Mouse (Mus musculus) adrenal gland, postnatal 0 days (tissue): ENCODE data around the gene C9orf72. TPM values are rescaled to one million over a fixed set of nuclear protein-coding genes. Genes with fewer than 3 reads are reported as not detected.

Experiments
- polyA plus RNA-seq: library from polyadenylated mRNA; unstranded; fragments of >200 nt; fragmentation: Nextera tagmentation; extraction: Ambion mirVana; gene quantifications from 2 replicates; pipeline ENCODE4 v1.2.1, GENCODE M21; 2015

The C9orf72 gene
- polyA plus RNA-seq, result 11.6 and 12.5 TPM in 2 replicates

GRCm38 (mm10) chr4:35225734-35226495 is at the start of gene C9orf72:
TSS of gene C9orf72 (minus strand) at chr4:35226175.

GRCm38 (mm10) chr4:35156751-35157611 is 69.0 kb downstream of the C9orf72 start, which contains the start of gene Mob3b:
TSS of gene Mob3b (minus strand) at chr4:35157484.

DNA sequence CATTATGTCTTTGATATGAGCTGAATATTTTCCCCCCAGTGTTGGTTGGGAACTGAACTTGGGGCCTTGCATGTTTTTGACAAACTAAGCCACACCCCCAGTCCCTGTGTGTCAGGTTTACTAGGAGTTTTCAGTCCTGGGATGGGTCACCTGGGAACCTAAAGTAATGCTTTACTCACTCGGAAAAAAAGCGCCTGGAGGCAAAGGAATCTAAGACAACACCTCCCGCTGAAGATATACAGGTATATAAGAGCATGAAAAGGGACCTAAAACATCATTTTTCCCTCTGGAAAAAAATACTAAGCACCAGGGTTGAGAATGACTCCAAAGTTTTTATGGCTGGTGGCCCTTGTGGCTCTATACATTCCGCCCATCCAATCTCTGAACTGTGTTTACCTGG is 74.2 kb downstream of the C9orf72 start, which contains the start of gene Ifnk:
Gene Ifnk (plus strand): TSS at position 301 of the 400 bp plus-strand sequence.

Other genes with a start within 250 kb of the C9orf72 start
- gene Ifnk, start 74.1 kb downstream of the C9orf72 start, polyA plus RNA-seq, result 0.29 and 0.85 TPM in 2 replicates
- 7.3 and 15.8 TPM in 2 replicates for gene Mob3b, start 68.7 kb downstream of the C9orf72 start, polyA plus RNA-seq